28 mouse cellular contexts compared by ENCODE assay signal in genomic region chr7:84521329-84521728, GRCm38 (mm10). TPM values are rescaled to one million over a fixed set of nuclear protein-coding genes. Genes with fewer than 3 reads are reported as not detected.
A peak's percentile ranks its signal among the peaks of the same experiment; 100 is the strongest.
DNase-seq lines count a peak whose midpoint lies in the region; TF ChIP-seq lines count a peak whose summit lies in the region.
"Had no signal": no experiment of that assay in that cellular context is flagged by ENCODE, and none has a peak within 500 bp of the region (broad histone marks: within the 10 kb centered on the region; RNA-seq: fewer than 3 reads in every experiment).

No protein-coding gene starts in this region.

- peaks cover 26% of the 10 kb centered on the region for H3K4me1 ChIP-seq in embryonic fibroblast, embryonic 13.5 days (ENCODE audit: control insufficient read depth, insufficient read depth, low read length)
- H3K4me1 ChIP-seq: embryonic facial prominence, embryonic 10.5 days; embryonic facial prominence, embryonic 13.5 days; heart, embryonic 12.5 days; heart, embryonic 15.5 days had no signal

- DNase-seq in adrenal gland, adult 2 months: peak; percentile 53
- DNase-seq in adrenal gland, postnatal 10 days: no peak
- DNase-seq in 3134 (ENCODE audit: extremely low read depth, insufficient read length, low spot score) (peak; percentile 59), MN1 (ENCODE audit: low spot score) (no peak)
- DNase-seq in Muller cell, postnatal 12 days (ENCODE audit: inconsistent ontology term): peak; percentile 83
- DNase-seq in thymus, postnatal 36 days: no peak
- DNase-seq in spleen, postnatal 10 days (ENCODE audit: low spot score in 2 of 2): no peak
- DNase-seq: adrenal gland, postnatal 25 days; cerebellum, adult 11-12 months; cerebellum, adult 8-10 months; cerebellum, postnatal 10 days; cerebellum, postnatal 36 days; embryo, embryonic 11 days; forebrain, postnatal 0 days; gastrocnemius, adult 2 months; gastrocnemius, postnatal 25 days; heart, adult 18-20 months; heart, postnatal 10 days; heart, postnatal 36 days; kidney, adult 11 months had no signal

- no peak overlapping the region for H3K4me3 ChIP-seq in embryonic fibroblast, embryonic 13.5 days (ENCODE audit: insufficient read depth, low read length)
- H3K4me3 ChIP-seq: embryonic facial prominence, embryonic 10.5 days; embryonic facial prominence, embryonic 13.5 days; forebrain, embryonic 10.5 days; gastrocnemius, adult 2 months; heart, embryonic 12.5 days; heart, embryonic 15.5 days; hindbrain, embryonic 10.5 days; hindbrain, embryonic 13.5 days had no signal

- TF ChIP-seq POLR2A in embryonic fibroblast, embryonic 13.5 days (IDR thresholded peaks at IDR 0.05; ENCODE audit: low read depth, low read length): no peak

- no peak for TF ChIP-seq CTCF in embryonic fibroblast, embryonic 13.5 days (IDR thresholded peaks at IDR 0.05; ENCODE audit: borderline replicate concordance, insufficient read depth, low read length)

- peak overlapping the region; percentile 88 for H3K27ac ChIP-seq in embryonic fibroblast, embryonic 13.5 days (ENCODE audit: insufficient read depth, low read length)
- H3K27ac ChIP-seq: embryonic facial prominence, embryonic 10.5 days; embryonic facial prominence, embryonic 13.5 days; forebrain, embryonic 10.5 days; gastrocnemius, adult 2 months; heart, embryonic 15.5 days; hindbrain, embryonic 10.5 days; hindbrain, embryonic 13.5 days had no signal

RNA-seq across cellular contexts. Expression of gene Gm2115, which starts 7.4 kb away (rescaled TPM):
- 10 to 100 TPM; 31.0 to 57.7 TPM for total RNA-seq in adrenal gland, adult 2 months (2021)
- 14.8 and 15.0 TPM in 2 replicates for polyA plus RNA-seq in adrenal gland, adult 2 months (2012; rRNA removed)
- 10 to 100 TPM; 10.1 to 10.2 TPM for total RNA-seq in adrenal gland, postnatal 10 days (2021)
- polyA plus RNA-seq in embryonic fibroblast, embryonic 13.5 days (2011; ENCODE audit: insufficient read length, low read depth, missing spikeins): 37.2 and 59.1 TPM in 2 replicates

Comparison
In these comparisons a context has a peak if more than half of its experiments do, and no peak if none do; other contexts are left out.
1. DNase-seq: peak in adrenal gland, adult 2 months (single experiment), 3134 (single experiment) and Muller cell, postnatal 12 days (single experiment); none in adrenal gland, postnatal 10 days (single experiment), thymus, postnatal 36 days (0 of 2), MN1 (single experiment) and spleen, postnatal 10 days (0 of 2).